Mouse (Mus musculus): ENCODE measurements around the gene Elavl3. TPM values are rescaled to one million over a fixed set of nuclear protein-coding genes. Genes with fewer than 3 reads are reported as not detected.

Gene Elavl3
- polyA plus RNA-seq, 1 experiment from 2014 or later, result 53.5 TPM

DNA sequence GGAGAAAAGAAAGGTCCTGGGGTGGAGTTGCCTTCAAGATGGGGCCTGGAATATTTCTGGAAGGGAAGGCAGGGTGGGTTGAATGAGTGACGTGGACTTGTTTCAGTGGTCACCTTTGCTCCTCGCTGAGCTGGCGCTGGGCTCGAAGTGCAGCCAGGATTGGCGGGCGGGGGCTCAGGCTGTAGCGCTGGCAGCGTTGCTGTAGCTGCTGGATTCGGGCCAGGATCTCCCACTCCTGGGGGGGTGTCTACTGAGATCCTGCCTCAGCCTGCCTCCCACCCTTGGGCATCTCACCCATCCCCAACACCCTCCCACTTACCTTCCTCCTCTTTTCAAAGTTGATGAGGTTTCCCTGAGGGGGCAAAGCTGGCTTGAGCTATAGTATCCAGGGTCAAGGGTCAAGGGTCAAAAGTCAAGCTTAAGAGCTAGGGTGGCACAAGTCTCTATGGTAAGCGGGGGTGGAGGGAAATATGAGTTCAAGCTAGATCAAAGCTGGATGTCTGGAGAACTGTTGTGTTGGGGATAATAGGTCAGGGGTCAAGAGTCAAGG lies 75.1 kb downstream of the Elavl3 start:
- ATAC-seq (replicated peaks; ENCODE audit: low FRiP score) (no peak), DNase-seq (ENCODE audit: low spot score) (no peak)
- Histone ChIP-seq H3K36me3 (ENCODE audit: control insufficient read depth, insufficient read depth, low read length) (no peaks in the 10 kb centered on the region), H3K4me2 (ENCODE audit: low read depth, low read length, severe bottlenecking) (no peak overlapping the region), H3K9ac (ENCODE audit: low read length) (no peak overlapping the region), H3K4me1 (replicated peaks; ENCODE audit: control insufficient read depth, insufficient read depth, low read length) (no peaks in the 10 kb centered on the region), H3K9me3 (ENCODE audit: control insufficient read depth, low read length) (no peaks in the 10 kb centered on the region), H3K27ac (ENCODE audit: low read depth, low read length) (no peak overlapping the region), H3K4me3 (ENCODE audit: low read depth, low read length) (no peak overlapping the region), H3K27me3 (ENCODE audit: control insufficient read depth, insufficient read depth, low read length) (no peaks in the 10 kb centered on the region)
- 93% methylated on average over 10 of the region's 10 CpGs for WGBS

DNA sequence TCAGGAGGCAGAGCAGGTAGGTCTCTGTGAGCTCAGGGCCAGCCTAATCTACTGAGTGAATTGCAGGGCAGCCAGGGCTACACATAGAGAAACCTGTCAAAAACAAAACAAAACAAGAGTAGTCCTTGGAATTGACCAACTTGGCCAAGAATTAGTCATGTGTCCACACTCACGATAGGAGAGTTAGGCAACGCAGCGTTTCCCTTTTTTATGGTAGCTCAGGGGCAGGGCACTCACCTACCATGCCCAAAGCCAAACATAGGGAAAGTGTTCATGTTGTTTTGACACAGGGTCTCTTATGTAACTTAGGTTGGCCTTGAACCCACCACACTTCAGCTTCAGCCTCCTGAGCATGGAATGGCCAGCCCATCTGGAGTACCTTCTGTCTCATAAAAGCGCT lies 82.5 kb downstream of the Elavl3 start:
- DNase-seq (ENCODE audit: low spot score) (no peak), ATAC-seq (replicated peaks; ENCODE audit: low FRiP score) (no peak)
- no peak overlapping the region for H3K9ac ChIP-seq (ENCODE audit: low read length)
- H3K9me3 ChIP-seq (ENCODE audit: control insufficient read depth, low read length), result no peaks in the 10 kb centered on the region
- H3K36me3 ChIP-seq (ENCODE audit: control insufficient read depth, insufficient read depth, low read length), result no peaks in the 10 kb centered on the region
- WGBS, result 90% methylated on average over 4 of the region's 4 CpGs
- H3K4me2 ChIP-seq (ENCODE audit: low read depth, low read length, severe bottlenecking), result no peak overlapping the region
- no peak overlapping the region for H3K27ac ChIP-seq (ENCODE audit: low read depth, low read length)
- no peaks in the 10 kb centered on the region for H3K27me3 ChIP-seq (ENCODE audit: control insufficient read depth, insufficient read depth, low read length)
- H3K4me3 ChIP-seq (ENCODE audit: low read depth, low read length), result no peak overlapping the region
- no peaks in the 10 kb centered on the region for H3K4me1 ChIP-seq (replicated peaks; ENCODE audit: control insufficient read depth, insufficient read depth, low read length)

DNA sequence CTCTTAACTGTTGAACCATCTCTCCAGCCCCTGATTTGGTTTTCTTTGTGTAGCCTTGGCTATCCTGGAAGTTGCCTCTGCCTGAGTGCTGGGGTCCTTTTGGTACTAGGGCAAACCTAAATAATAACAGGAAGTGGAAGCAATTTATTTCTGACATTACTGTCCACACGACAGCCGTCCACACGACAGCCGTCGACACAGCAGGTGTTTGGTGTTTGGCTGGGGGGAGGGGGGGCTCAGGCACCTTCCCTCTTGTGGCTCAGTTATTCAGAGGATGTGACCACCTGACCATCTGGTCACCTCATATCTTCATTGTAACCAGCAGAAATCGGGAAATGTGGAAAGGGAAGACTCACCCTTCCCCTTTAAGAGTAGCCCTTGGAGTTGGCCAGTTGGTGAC lies 82.9 kb downstream of the Elavl3 start:
- H3K27me3 ChIP-seq (ENCODE audit: control insufficient read depth, insufficient read depth, low read length), result peaks cover 3% of the 10 kb centered on the region; the same call in 1 of the 2 replicates
- H3K4me1 ChIP-seq (replicated peaks; ENCODE audit: control insufficient read depth, insufficient read depth, low read length), result no peaks in the 10 kb centered on the region
- H3K27ac ChIP-seq (ENCODE audit: low read depth, low read length), result no peak overlapping the region
- no peak overlapping the region for H3K9ac ChIP-seq (ENCODE audit: low read length)
- no peak overlapping the region for H3K4me3 ChIP-seq (ENCODE audit: low read depth, low read length)
- no peaks in the 10 kb centered on the region for H3K9me3 ChIP-seq (ENCODE audit: control insufficient read depth, low read length)
- no peak for ATAC-seq (replicated peaks; ENCODE audit: low FRiP score)
- H3K4me2 ChIP-seq (ENCODE audit: low read depth, low read length, severe bottlenecking), result no peak overlapping the region
- 73% methylated on average over 6 of the region's 6 CpGs for WGBS
- H3K36me3 ChIP-seq (ENCODE audit: control insufficient read depth, insufficient read depth, low read length), result no peaks in the 10 kb centered on the region
- no peak for DNase-seq (ENCODE audit: low spot score)

Other genes starting within 250 kb of the Elavl3 start
- gene Angptl8, start 216.5 kb downstream of the Elavl3 start, polyA plus RNA-seq (2014; fragmentation: Nextera tagmentation; extraction: Ambion mirVana), result 0.60 TPM in 1 of 2 replicates, not detected in the other
- gene Dock6, start 199.4 kb downstream of the Elavl3 start, polyA plus RNA-seq (2014; fragmentation: Nextera tagmentation; extraction: Ambion mirVana), result 25.5 and 27.5 TPM in 2 replicates
- gene Rab3d, start 133.8 kb downstream of the Elavl3 start, polyA plus RNA-seq (2014; fragmentation: Nextera tagmentation; extraction: Ambion mirVana), result 7.5 and 8.7 TPM in 2 replicates
- 4.4 and 4.5 TPM in 2 replicates for gene Ccdc159, start 124.6 kb downstream of the Elavl3 start, polyA plus RNA-seq (2014; fragmentation: Nextera tagmentation; extraction: Ambion mirVana)
- gene Tmem205, start 124.5 kb downstream of the Elavl3 start, polyA plus RNA-seq (2014; fragmentation: Nextera tagmentation; extraction: Ambion mirVana), result 30.3 and 31.0 TPM in 2 replicates
- 24.2 and 27.1 TPM in 2 replicates for gene Plppr2, start 115.0 kb downstream of the Elavl3 start, polyA plus RNA-seq (2014; fragmentation: Nextera tagmentation; extraction: Ambion mirVana)
- 18.5 and 22.2 TPM in 2 replicates for gene Swsap1, start 96.3 kb downstream of the Elavl3 start, polyA plus RNA-seq (2014; fragmentation: Nextera tagmentation; extraction: Ambion mirVana)
- gene Epor, start 88.5 kb downstream of the Elavl3 start, polyA plus RNA-seq (2014; fragmentation: Nextera tagmentation; extraction: Ambion mirVana), result 6.7 and 7.0 TPM in 2 replicates
- gene Rgl3, start 62.6 kb downstream of the Elavl3 start, polyA plus RNA-seq (2014; fragmentation: Nextera tagmentation; extraction: Ambion mirVana), result 1.1 and 3.4 TPM in 2 replicates
- gene Ccdc151, start 49.4 kb downstream of the Elavl3 start, polyA plus RNA-seq (2014; fragmentation: Nextera tagmentation; extraction: Ambion mirVana), result 4.2 and 6.9 TPM in 2 replicates
- 86.9 and 94.3 TPM in 2 replicates for gene Prkcsh, start 49.2 kb downstream of the Elavl3 start, polyA plus RNA-seq (2014; fragmentation: Nextera tagmentation; extraction: Ambion mirVana)
- gene Gm49318, start 19.2 kb upstream of the Elavl3 start, polyA plus RNA-seq (2014; fragmentation: Nextera tagmentation; extraction: Ambion mirVana), result not detected in 2 replicates
- gene Zfp653, start 19.4 kb upstream of the Elavl3 start, polyA plus RNA-seq (2014; fragmentation: Nextera tagmentation; extraction: Ambion mirVana), result 10.9 and 11.8 TPM in 2 replicates
- gene Ecsit, start 33.4 kb upstream of the Elavl3 start, polyA plus RNA-seq (2014; fragmentation: Nextera tagmentation; extraction: Ambion mirVana), result 34.6 and 39.6 TPM in 2 replicates
- 1.00 and 1.2 TPM in 2 replicates for gene Cnn1, start 47.2 kb upstream of the Elavl3 start, polyA plus RNA-seq (2014; fragmentation: Nextera tagmentation; extraction: Ambion mirVana)
- 205 and 233 TPM in 2 replicates for gene Elof1, start 65.1 kb upstream of the Elavl3 start, polyA plus RNA-seq (2014; fragmentation: Nextera tagmentation; extraction: Ambion mirVana)
- gene Acp5, start 83.7 kb upstream of the Elavl3 start, polyA plus RNA-seq (2014; fragmentation: Nextera tagmentation; extraction: Ambion mirVana), result 17.8 and 20.7 TPM in 2 replicates
- 59.9 and 62.5 TPM in 2 replicates for gene Pigyl, start 104.8 kb upstream of the Elavl3 start, polyA plus RNA-seq (2014; fragmentation: Nextera tagmentation; extraction: Ambion mirVana)
- gene Zfp872, start 136.1 kb upstream of the Elavl3 start, polyA plus RNA-seq (2014; fragmentation: Nextera tagmentation; extraction: Ambion mirVana), result 0.17 and 0.90 TPM in 2 replicates
- 13.5 and 14.7 TPM in 2 replicates for gene Zfp809, start 173.7 kb upstream of the Elavl3 start, polyA plus RNA-seq (2014; fragmentation: Nextera tagmentation; extraction: Ambion mirVana)
- gene Zfp599, start 207.9 kb upstream of the Elavl3 start, polyA plus RNA-seq (2014; fragmentation: Nextera tagmentation; extraction: Ambion mirVana), result 8.8 and 8.9 TPM in 2 replicates